Mouse (Mus musculus): ENCODE results near the gene Ppp4r2.

- TF ChIP-seq CTCF (IDR thresholded peaks at IDR 0.05; ENCODE audit: low read depth) (no peak), EP300 (IDR thresholded peaks at IDR 0.05; ENCODE audit: low read depth) (no peak)
Observed at GRCm38 (mm10) chr6:100833355-100833754, at the start of gene Ppp4r2.

Measured in liver, postnatal 0 days (tissue).